Mouse (Mus musculus) liver, embryonic 11.5 days (tissue): ENCODE data around the gene Ensa. TPM values are rescaled to one million over a fixed set of nuclear protein-coding genes. Genes with fewer than 3 reads are reported as not detected.
"Not testable (repeated sequence)": the region's sequence is repeated elsewhere in the genome, so short reads cannot be mapped to it uniquely, and the experiment has no call there.

ENCODE experiments used
- ATAC-seq: fragments of 200-750 bp; cut with Nextera tagmentation; replicated peaks from 2 replicates; pipeline ENCODE4 v1.8.0; 2017; ENCODE audit warnings: moderate number of reproducible peaks, mild to moderate bottlenecking, moderate TSS enrichment, moderate library complexity; ENCODE audit not compliant: low FRiP score
- DNase-seq: peaks from one replicate; pipeline ENCODE4 v3.0.0-alpha.2; 2017; ENCODE audit warnings: low spot score
- H3K27ac ChIP-seq: fragments of 300-500 bp; sonication (generic); 2 replicates; pipeline ENCODE4 v1.5.1; 2014; ENCODE audit warnings: mild to moderate bottlenecking, low read depth, low read length, control low read depth
- H3K27me3 ChIP-seq: fragments of 300-500 bp; sonication (generic); replicated peaks from 2 replicates; pipeline ENCODE4 v1.6.1; 2014; ENCODE audit warnings: low read length, mixed read lengths; ENCODE audit not compliant: control insufficient read depth, insufficient read depth
- H3K36me3 ChIP-seq: fragments of 300-500 bp; sonication (generic); 2 replicates; pipeline ENCODE4 v1.6.1; 2014; ENCODE audit warnings: mild to moderate bottlenecking, low read length, moderate library complexity, mixed read lengths; ENCODE audit not compliant: control insufficient read depth, insufficient read depth
- H3K4me1 ChIP-seq: fragments of 300-500 bp; sonication (generic); replicated peaks from 2 replicates; pipeline ENCODE4 v1.6.1; 2014; ENCODE audit warnings: low read length, mixed read lengths; ENCODE audit not compliant: control insufficient read depth, insufficient read depth
- H3K4me2 ChIP-seq: fragments of 300-500 bp; sonication (generic); 2 replicates; pipeline ENCODE4 v1.6.1; 2014; ENCODE audit warnings: mild to moderate bottlenecking, control low read depth, moderate library complexity
- H3K4me3 ChIP-seq: fragments of 300-500 bp; sonication (generic); 2 replicates; pipeline ENCODE4 v1.5.1; 2014; ENCODE audit warnings: low read depth, low read length, control low read depth
- H3K9ac ChIP-seq: fragments of 300-500 bp; sonication (generic); 2 replicates; pipeline ENCODE4 v1.6.1; 2014; ENCODE audit warnings: low read depth, low read length, control low read depth
- H3K9me3 ChIP-seq: fragments of 300-500 bp; sonication (generic); 2 replicates; pipeline ENCODE4 v1.6.1; 2016; ENCODE audit warnings: low read length, inconsistent platforms, mixed read lengths; ENCODE audit not compliant: control insufficient read depth
- WGBS: fragments of 180-500 bp; shearing (Covaris S2); extraction: QIAGEN DNeasy Blood & Tissue Kit; methylation state at CpG from one replicate; pipeline ENCODE4 v1.1.7; 2014; 5-methylcytosine and 5-hydroxymethylcytosine counted together
- polyA plus RNA-seq: library from polyadenylated mRNA; unstranded; fragments of >200 nt; fragmentation: Nextera tagmentation; extraction: Ambion mirVana; gene quantifications from 2 replicates; pipeline ENCODE4 v1.2.1, GENCODE M21; 2014

Gene Ensa
- polyA plus RNA-seq, 1 experiment from 2014 or later: 51.3 TPM

DNA sequence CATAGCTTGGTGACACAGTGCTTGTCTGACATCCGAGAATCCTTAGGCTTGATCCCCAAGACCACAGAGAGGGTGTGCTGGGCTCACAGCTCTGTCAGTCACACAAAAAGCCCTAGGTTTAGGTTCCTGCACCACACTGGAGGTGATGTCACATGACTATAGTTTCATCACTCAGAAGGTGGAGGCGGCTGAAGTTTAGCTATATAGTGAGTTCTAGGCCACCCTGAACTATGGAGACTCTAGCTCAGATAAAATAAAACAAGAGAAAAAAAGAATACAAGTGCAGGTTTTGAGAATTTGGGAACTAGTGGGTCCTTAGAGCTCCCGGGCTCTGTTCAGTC lies 26.2 kb downstream of the Ensa start:
- peaks cover 14% of the 10 kb centered on the region; the same call in 1 of the 2 replicates for H3K4me1 ChIP-seq
- ATAC-seq: no peak

DNA sequence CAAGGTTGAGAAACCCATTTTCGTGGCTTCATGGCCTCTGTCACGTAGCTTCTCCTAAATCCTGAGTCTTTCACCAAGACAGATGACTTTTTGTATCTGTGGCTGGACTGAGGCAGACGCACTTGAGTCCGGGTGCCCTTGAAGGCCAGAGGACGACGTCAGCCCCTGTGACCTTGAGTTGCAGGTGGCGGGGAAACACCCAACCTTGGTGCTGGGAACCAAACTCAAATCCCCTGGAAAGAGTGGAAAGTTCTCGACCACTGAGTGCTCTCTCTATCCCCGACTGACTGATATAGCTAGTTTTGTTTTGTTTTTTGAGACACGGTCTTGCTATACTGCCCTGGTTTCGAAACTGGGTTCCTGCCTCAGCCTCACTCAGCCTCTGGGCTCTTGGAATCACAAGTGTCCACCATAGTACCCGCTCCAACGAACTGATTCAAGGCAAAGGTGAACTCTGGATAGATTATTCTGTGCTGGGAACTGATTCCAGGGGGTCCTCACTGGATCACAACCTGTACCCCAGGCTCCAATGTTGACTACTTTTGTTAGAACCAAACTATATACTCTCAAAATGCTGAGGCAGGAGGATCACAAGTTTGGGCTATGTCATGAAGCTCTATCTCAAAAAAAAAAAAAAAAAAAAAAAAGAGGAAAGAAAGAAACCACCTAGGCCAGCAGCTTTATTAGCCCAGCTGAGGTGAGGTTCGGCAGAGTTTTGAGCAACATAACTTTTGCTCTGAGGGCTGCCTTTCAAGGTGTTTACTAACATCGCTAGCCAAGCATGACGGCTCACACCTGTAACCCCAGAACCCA lies 26.8 kb downstream of the Ensa start:
- H3K9me3 ChIP-seq: no peaks in the 10 kb centered on the region
- no peak overlapping the region for H3K4me2 ChIP-seq
- H3K27me3 ChIP-seq: no peaks in the 10 kb centered on the region
- no peak overlapping the region for H3K4me3 ChIP-seq
- no peak for DNase-seq
- H3K4me1 ChIP-seq: peaks cover 14% of the 10 kb centered on the region; the same call in 1 of the 2 replicates
- H3K36me3 ChIP-seq: no peaks in the 10 kb centered on the region
- WGBS: 80% methylated on average over 16 of the region's 16 CpGs
- no peak overlapping the region for H3K9ac ChIP-seq
- peak overlapping the region; percentile 17; the same call in 1 of the 2 replicates for H3K27ac ChIP-seq
- ATAC-seq: no peak

More for the DNA sequence above, 26.2 kb downstream of the Ensa start:
- Histone ChIP-seq H3K36me3 (no peaks in the 10 kb centered on the region), H3K4me3 (no peak overlapping the region), H3K9ac (no peak overlapping the region), H3K27me3 (no peaks in the 10 kb centered on the region), H3K27ac (peak overlapping the region; percentile 35; the same call in 1 of the 2 replicates), H3K9me3 (no peaks in the 10 kb centered on the region), H3K4me2 (no peak overlapping the region)
- no peak for DNase-seq
- WGBS: 75% methylated on average over 3 of the region's 3 CpGs

DNA sequence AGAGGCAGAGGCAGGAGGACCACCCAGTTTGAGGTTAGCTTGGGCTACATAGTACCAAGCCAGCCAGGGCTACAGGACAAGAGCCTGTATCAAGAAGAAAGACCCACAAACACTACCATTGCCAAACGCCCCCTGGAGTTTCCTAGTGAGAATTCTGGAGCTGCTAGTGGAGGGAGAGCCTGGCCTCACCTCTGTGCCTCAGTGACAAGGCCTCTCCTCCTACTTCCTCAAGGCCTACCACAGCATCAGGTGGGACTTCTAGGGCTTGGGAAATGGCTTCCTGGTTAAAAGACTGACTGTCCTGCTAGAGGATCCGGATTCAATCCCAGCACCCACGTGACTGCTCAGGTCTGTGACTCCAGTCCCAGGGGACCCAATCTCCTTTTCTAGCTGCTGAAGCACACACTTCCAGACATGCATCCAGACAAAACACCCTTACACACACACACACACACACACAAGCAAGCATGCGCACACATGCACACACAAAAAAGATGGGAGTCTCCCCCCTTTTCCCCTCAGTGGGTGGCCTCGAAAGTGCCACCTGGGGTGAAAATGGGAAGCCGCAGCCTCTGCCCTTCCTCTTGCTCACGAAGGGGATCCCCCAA lies 27.5 kb downstream of the Ensa start:
- no peak for DNase-seq
- Histone ChIP-seq H3K27me3 (no peaks in the 10 kb centered on the region), H3K9ac (no peak overlapping the region), H3K27ac (no peak overlapping the region), H3K36me3 (no peaks in the 10 kb centered on the region), H3K4me2 (no peak overlapping the region), H3K4me3 (no peak overlapping the region), H3K4me1 (peaks cover 14% of the 10 kb centered on the region; the same call in 1 of the 2 replicates), H3K9me3 (no peaks in the 10 kb centered on the region)
- peak; percentile 32; the same call in 1 of the 2 replicates for ATAC-seq
- WGBS: 67% methylated on average over 7 of the region's 7 CpGs

DNA sequence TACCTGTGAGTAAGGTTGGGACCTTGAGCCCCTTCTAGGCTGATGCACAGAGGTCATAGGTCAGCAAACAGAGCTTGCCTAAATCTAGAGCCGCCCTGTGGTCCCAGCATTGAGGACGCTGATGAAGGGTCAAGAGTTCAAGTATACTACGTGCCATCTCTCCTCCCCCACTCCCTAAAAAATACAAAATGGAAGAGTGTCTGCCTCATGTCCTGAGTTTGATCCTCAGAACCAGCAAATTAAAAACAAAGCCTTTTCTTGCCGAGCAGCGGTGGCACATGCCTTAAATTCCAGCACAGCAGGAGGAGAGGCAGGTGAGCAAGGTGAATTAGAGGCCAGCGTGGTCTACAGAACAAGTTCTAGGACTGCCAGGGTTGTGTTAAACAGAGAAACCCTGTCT lies 28.1 kb downstream of the Ensa start:
- no peak overlapping the region for H3K4me2 ChIP-seq
- H3K4me3 ChIP-seq: no peak overlapping the region
- H3K27me3 ChIP-seq: no peaks in the 10 kb centered on the region
- H3K4me1 ChIP-seq: peaks cover 18% of the 10 kb centered on the region
- no peak overlapping the region for H3K27ac ChIP-seq
- no peak overlapping the region for H3K9ac ChIP-seq
- H3K36me3 ChIP-seq: no peaks in the 10 kb centered on the region
- no peaks in the 10 kb centered on the region for H3K9me3 ChIP-seq
- no peak for ATAC-seq
- no peak for DNase-seq
- WGBS: 47% methylated on average over 6 of the region's 6 CpGs

DNA sequence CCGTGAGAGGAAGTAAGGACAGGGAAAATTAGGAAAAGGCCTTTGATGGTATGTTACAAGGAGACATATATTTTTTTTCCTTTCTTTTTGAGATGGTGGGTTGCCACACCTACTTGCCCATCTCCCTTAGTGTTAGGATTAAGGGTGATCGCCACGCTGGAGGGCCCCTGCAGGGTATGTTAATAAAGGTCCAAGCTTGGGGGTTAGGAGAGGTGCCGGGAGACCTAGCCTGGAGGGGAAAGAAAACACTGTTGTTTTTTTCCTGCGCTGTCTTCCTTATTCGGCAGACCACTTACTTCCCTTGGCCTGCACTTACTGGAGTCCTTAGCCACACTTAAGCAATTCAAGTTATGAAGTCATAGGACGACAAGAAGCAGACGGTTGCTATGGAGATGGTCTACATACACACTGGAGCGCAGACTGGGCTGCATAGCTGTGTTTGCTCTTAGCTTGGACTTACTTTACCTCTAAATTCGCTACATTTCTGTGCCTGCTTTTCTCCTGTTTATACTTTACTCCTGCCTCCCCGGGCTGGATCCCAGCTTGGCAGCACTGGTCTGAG lies 28.8 kb downstream of the Ensa start:
- Histone ChIP-seq H3K27me3 (no peaks in the 10 kb centered on the region), H3K9me3 (no peaks in the 10 kb centered on the region), H3K4me3 (no peak overlapping the region), H3K4me1 (peaks cover 18% of the 10 kb centered on the region), H3K36me3 (no peaks in the 10 kb centered on the region), H3K27ac (peak overlapping the region; percentile 16), H3K4me2 (no peak overlapping the region), H3K9ac (peak overlapping the region; percentile 34; the same call in 1 of the 2 replicates)
- DNase-seq: no peak
- ATAC-seq: no peak
- 40% methylated on average over 11 of the region's 11 CpGs for WGBS

DNA sequence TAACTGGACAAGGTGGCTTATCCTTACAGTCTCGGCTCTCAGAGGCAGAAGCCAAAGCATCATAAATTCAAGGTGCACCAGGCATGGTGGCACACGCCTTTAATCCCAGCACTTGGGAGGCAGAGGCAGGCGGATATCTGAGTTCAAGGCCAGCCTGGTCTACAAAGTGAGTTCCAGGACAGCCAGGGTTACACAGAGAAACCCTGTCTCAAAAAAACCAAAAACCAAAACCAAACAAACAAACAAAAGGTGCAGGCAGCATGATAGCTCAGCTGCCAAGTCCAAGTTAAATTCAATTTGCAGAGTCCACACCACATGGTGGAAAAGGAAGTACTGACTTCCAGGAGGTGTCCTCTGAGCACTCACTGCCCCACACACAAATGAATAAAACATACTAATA lies 29.6 kb downstream of the Ensa start:
- ATAC-seq, H3K4me2 ChIP-seq, H3K4me3 ChIP-seq, H3K9ac ChIP-seq, H3K27me3 ChIP-seq, H3K36me3 ChIP-seq, DNase-seq, H3K9me3 ChIP-seq, H3K27ac ChIP-seq: not testable (repeated sequence)
- H3K4me1 ChIP-seq: peaks cover 18% of the 10 kb centered on the region
- WGBS: 76% methylated on average over 3 of the region's 3 CpGs

DNA sequence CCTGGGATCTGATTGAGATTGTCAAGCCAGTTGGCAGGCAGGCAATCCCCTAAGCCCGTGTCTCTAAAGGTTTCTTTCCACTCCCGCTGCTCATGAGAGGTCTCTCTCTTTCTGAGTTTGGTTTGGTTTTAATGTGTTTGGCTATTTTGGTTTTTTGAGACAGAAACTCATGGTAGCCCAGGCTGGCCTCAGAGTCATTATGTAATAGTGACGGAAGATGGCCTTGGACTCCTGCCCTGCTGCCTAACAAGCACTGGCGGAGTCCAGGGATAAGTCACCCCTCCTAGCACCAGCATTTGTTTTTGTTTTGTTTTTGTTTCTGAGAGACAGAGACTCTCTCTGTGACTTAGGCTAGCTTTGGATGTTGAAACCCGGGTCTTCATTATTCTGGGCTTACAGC lies 30.6 kb downstream of the Ensa start:
- no peaks in the 10 kb centered on the region for H3K27me3 ChIP-seq
- no peaks in the 10 kb centered on the region for H3K9me3 ChIP-seq
- WGBS: 86% methylated on average over 5 of the region's 5 CpGs
- 0 out of 2 replicates have a peak, but pooled peaks cover 4% of the 10 kb centered on the region for H3K36me3 ChIP-seq
- H3K4me2 ChIP-seq: no peak overlapping the region
- no peak overlapping the region for H3K9ac ChIP-seq
- peaks cover 20% of the 10 kb centered on the region for H3K4me1 ChIP-seq
- ATAC-seq (no peak), DNase-seq (no peak)
- H3K4me3 ChIP-seq: no peak overlapping the region
- no peak overlapping the region; the same call in 1 of the 2 replicates for H3K27ac ChIP-seq

DNA sequence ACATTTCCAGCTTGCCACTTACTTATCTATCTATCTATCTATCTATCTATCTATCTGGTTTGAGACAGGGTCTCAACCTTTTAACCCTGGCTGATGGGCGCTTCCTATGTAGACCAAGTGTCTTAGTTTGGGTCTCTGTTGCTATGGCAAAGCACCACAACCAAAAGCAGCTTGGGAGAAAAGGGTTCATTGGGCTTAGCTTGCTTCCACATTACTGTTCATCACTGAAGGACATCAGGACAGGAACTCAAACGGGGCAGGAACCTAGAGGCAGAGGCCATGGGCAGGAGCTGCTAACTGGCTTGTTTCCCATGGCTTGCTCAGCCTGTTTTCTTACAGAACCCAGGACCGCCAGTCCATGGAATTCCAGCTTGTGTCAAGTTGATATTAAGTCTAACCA lies 32.3 kb downstream of the Ensa start:
- DNase-seq (no peak), ATAC-seq (no peak)
- no peak overlapping the region for H3K4me2 ChIP-seq
- H3K27ac ChIP-seq: no peak overlapping the region
- H3K9ac ChIP-seq: peak overlapping the region; percentile 14; the same call in 1 of the 2 replicates
- peaks cover 9% of the 10 kb centered on the region; the same call in 1 of the 2 replicates for H3K36me3 ChIP-seq
- no peaks in the 10 kb centered on the region for H3K27me3 ChIP-seq
- 80% methylated on average over 3 of the region's 3 CpGs for WGBS
- H3K4me1 ChIP-seq: peaks cover 35% of the 10 kb centered on the region
- no peaks in the 10 kb centered on the region for H3K9me3 ChIP-seq
- H3K4me3 ChIP-seq: no peak overlapping the region
